ENCODE assay signal across 8 mouse cellular contexts in the genomic region with DNA sequence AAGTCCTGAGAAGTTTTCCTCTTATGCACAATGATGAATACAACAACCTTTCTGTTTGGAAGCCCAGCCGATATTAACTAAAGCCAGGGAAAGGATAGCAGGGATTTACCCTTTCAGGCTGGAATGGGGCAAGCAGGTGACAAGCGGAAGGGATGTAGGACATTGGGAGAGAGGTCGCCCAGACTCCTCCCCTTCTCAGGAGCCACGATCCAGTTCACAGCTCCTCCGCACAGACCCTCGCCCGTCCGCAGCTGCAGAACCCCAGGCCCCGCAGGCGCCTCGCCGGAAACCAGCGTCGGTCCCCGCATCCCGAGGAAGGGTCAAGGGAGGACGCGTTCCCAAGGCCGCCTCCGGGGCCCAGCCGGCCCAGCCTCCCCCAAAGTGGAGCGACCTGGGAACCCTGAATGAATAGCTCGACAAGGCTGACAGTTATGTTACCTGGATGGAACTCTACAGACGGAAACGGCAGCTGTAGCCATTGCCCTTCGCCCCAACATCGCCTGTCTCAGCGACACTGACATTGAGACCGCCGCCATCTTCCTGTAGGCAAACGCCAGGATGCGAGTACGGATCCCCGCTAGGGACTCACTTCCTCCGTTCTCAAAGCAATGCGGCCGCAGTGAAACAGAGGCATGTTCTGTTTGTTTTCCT. TPM values are rescaled to one million over a fixed set of nuclear protein-coding genes. Genes with fewer than 3 reads are reported as not detected.
DNase-seq lines count a peak whose midpoint lies in the region; ATAC-seq lines count a peak whose summit lies in the region.

No protein-coding gene starts in this region.

- H3K9me3 ChIP-seq in hindbrain, embryonic 15.5 days, result no peaks in the 10 kb centered on the region; the same call in 1 of the 2 replicates

- H3K27me3 ChIP-seq in hindbrain, embryonic 15.5 days, result no peaks in the 10 kb centered on the region

- DNase-seq in R1 (ENCODE audit: low read depth, low spot score), result peak; percentile 93
- peak; percentile 96 to 98 for DNase-seq in cerebellum, postnatal 25 days
- DNase-seq in frontal cortex, postnatal 36 days (ENCODE audit: low spot score in 2 of 2), result peak; percentile 95 to 96
- DNase-seq in left cerebral cortex, adult 11 months (ENCODE audit: low spot score), result peak; percentile 85
- peak; percentile 91 to 95 for DNase-seq in lung, postnatal 4 days
- peak; percentile 83 for DNase-seq in retina, postnatal 7 days (ENCODE audit: low read depth, low spot score)
- DNase-seq in urinary bladder, adult 2 months (ENCODE audit: low spot score), result peak; percentile 95

- peak overlapping the region; percentile 60 for H3K4me2 ChIP-seq in hindbrain, embryonic 15.5 days

- H3K9ac ChIP-seq in hindbrain, embryonic 15.5 days, result peak overlapping the region; percentile 66

- peak; percentile 93 for ATAC-seq in hindbrain, embryonic 15.5 days (ENCODE audit: low FRiP score, low read depth)

- peak overlapping the region; percentile 74 for H3K4me3 ChIP-seq in hindbrain, embryonic 15.5 days

- WGBS in hindbrain, embryonic 15.5 days, result under 1% methylated on average over 37 of the region's 37 CpGs

- peaks cover 2% of the 10 kb centered on the region; the same call in 1 of the 2 replicates for H3K36me3 ChIP-seq in hindbrain, embryonic 15.5 days

- peak overlapping the region; percentile 90 for H3K27ac ChIP-seq in hindbrain, embryonic 15.5 days (replicated peaks)

- H3K4me1 ChIP-seq in hindbrain, embryonic 15.5 days (replicated peaks), result peaks cover 13% of the 10 kb centered on the region

RNA-seq across cellular contexts. Expression of a gene that starts 0.4 kb away (rescaled TPM):
- 348 and 377 TPM in 2 replicates for polyA plus RNA-seq in hindbrain, embryonic 15.5 days (2015; fragmentation: Nextera tagmentation; extraction: Ambion mirVana)
- polyA plus RNA-seq in urinary bladder, adult 2 months (2012; rRNA removed), result 88.2 and 90.7 TPM in 2 replicates

Comparison
In these comparisons a context has a peak if more than half of its experiments do, and no peak if none do; other contexts are left out.
1. Peak in every context shown above with its lines: DNase-seq, ATAC-seq, H3K4me3 ChIP-seq and H3K27ac ChIP-seq.